Mouse (Mus musculus): ENCODE results near the gene Havcr2. TPM values are rescaled to one million over a fixed set of nuclear protein-coding genes. Genes with fewer than 3 reads are reported as not detected.

The Havcr2 gene
- 0.06 and 0.07 TPM in 2 replicates for polyA plus RNA-seq (2015; fragmentation: Nextera tagmentation; extraction: Ambion mirVana)

GRCm38 (mm10) chr11:46454453-46455045 is at the start of gene Havcr2:
Havcr2 (plus strand) TSS chr11:46454935.
- ATAC-seq (ENCODE audit: low FRiP score, low TSS enrichment) (no peak), DNase-seq (ENCODE audit: low spot score) (no peak)
- 68% methylated on average over 6 of the region's 6 CpGs for WGBS

GRCm38 (mm10) chr11:46404986-46405385 is 49.7 kb upstream of the Havcr2 start:
- 76% methylated on average over 16 of the region's 16 CpGs for WGBS
- Histone ChIP-seq H3K27me3 (ENCODE audit: control insufficient read depth, insufficient read depth, low read length) (no peaks in the 10 kb centered on the region), H3K36me3 (ENCODE audit: control insufficient read depth, insufficient read depth, low read length) (no peaks in the 10 kb centered on the region), H3K9ac (ENCODE audit: low read length) (no peak overlapping the region), H3K4me3 (ENCODE audit: low read depth, low read length) (no peak overlapping the region), H3K4me1 (replicated peaks; ENCODE audit: control insufficient read depth, insufficient read depth) (no peaks in the 10 kb centered on the region; the same call in 1 of the 2 replicates), H3K4me2 (replicated peaks; ENCODE audit: low read depth) (no peak overlapping the region), H3K9me3 (ENCODE audit: control insufficient read depth, low read length) (no peaks in the 10 kb centered on the region), H3K27ac (replicated peaks) (no peak overlapping the region)
- no peak for DNase-seq (ENCODE audit: low spot score)
- no peak for TF ChIP-seq CTCF (IDR thresholded peaks at IDR 0.05; ENCODE audit: low read depth)
- TF ChIP-seq EP300 (optimal IDR thresholded peaks at IDR 0.05), result no peak
- ATAC-seq (ENCODE audit: low FRiP score, low TSS enrichment), result no peak

More at GRCm38 (mm10) chr11:46454453-46455045, at the start of gene Havcr2:
- no peak within 1 kb of the TSS for H3K4me3 ChIP-seq (ENCODE audit: low read depth, low read length)
- no peak within 1 kb of the TSS for H3K27ac ChIP-seq (replicated peaks)
- H3K4me2 ChIP-seq (replicated peaks; ENCODE audit: low read depth), result no peak within 1 kb of the TSS
- no peaks in the 10 kb centered on the region for H3K27me3 ChIP-seq (ENCODE audit: control insufficient read depth, insufficient read depth, low read length)
- TF ChIP-seq CTCF (IDR thresholded peaks at IDR 0.05; ENCODE audit: low read depth), result no peak
- no peak for TF ChIP-seq EP300 (optimal IDR thresholded peaks at IDR 0.05)
- no peak within 1 kb of the TSS for H3K9ac ChIP-seq (ENCODE audit: low read length)
- no peaks in the 10 kb centered on the region for H3K36me3 ChIP-seq (ENCODE audit: control insufficient read depth, insufficient read depth, low read length)
- no peaks in the 10 kb centered on the region for H3K4me1 ChIP-seq (replicated peaks; ENCODE audit: control insufficient read depth, insufficient read depth)
- no peaks in the 10 kb centered on the region for H3K9me3 ChIP-seq (ENCODE audit: control insufficient read depth, low read length)

- TF ChIP-seq CTCF (IDR thresholded peaks at IDR 0.05; ENCODE audit: low read depth) (no peak), EP300 (optimal IDR thresholded peaks at IDR 0.05) (no peak)
These were observed 48.0 kb upstream of the Havcr2 start for GRCm38 (mm10) chr11:46406721-46407120.

GRCm38 (mm10) chr11:46410018-46410563 is 44.6 kb upstream of the Havcr2 start:
- H3K9me3 ChIP-seq (ENCODE audit: control insufficient read depth, low read length), result no peaks in the 10 kb centered on the region
- no peak overlapping the region for H3K27ac ChIP-seq (replicated peaks)
- 43% methylated on average over 1 of the region's 2 CpGs for WGBS
- H3K36me3 ChIP-seq (ENCODE audit: control insufficient read depth, insufficient read depth, low read length), result no peaks in the 10 kb centered on the region
- TF ChIP-seq EP300 (optimal IDR thresholded peaks at IDR 0.05) (no peak), CTCF (IDR thresholded peaks at IDR 0.05; ENCODE audit: low read depth) (no peak)
- no peak overlapping the region for H3K4me3 ChIP-seq (ENCODE audit: low read depth, low read length)
- no peaks in the 10 kb centered on the region for H3K4me1 ChIP-seq (replicated peaks; ENCODE audit: control insufficient read depth, insufficient read depth)
- H3K4me2 ChIP-seq (replicated peaks; ENCODE audit: low read depth), result no peak overlapping the region
- no peak for ATAC-seq (ENCODE audit: low FRiP score, low TSS enrichment)
- no peaks in the 10 kb centered on the region for H3K27me3 ChIP-seq (ENCODE audit: control insufficient read depth, insufficient read depth, low read length)
- DNase-seq (ENCODE audit: low spot score), result no peak
- no peak overlapping the region for H3K9ac ChIP-seq (ENCODE audit: low read length)

More at GRCm38 (mm10) chr11:46406721-46407120, 48.0 kb upstream of the Havcr2 start:
- ATAC-seq (ENCODE audit: low FRiP score, low TSS enrichment) (no peak), DNase-seq (ENCODE audit: low spot score) (no peak)
- Histone ChIP-seq H3K36me3 (ENCODE audit: control insufficient read depth, insufficient read depth, low read length) (no peaks in the 10 kb centered on the region), H3K27me3 (ENCODE audit: control insufficient read depth, insufficient read depth, low read length) (no peaks in the 10 kb centered on the region), H3K9me3 (ENCODE audit: control insufficient read depth, low read length) (no peaks in the 10 kb centered on the region), H3K4me2 (replicated peaks; ENCODE audit: low read depth) (no peak overlapping the region), H3K9ac (ENCODE audit: low read length) (no peak overlapping the region), H3K27ac (replicated peaks) (no peak overlapping the region), H3K4me1 (replicated peaks; ENCODE audit: control insufficient read depth, insufficient read depth) (no peaks in the 10 kb centered on the region), H3K4me3 (ENCODE audit: low read depth, low read length) (no peak overlapping the region)
- WGBS, result 53% methylated on average over 10 of the region's 10 CpGs

- Histone ChIP-seq H3K27me3 (ENCODE audit: control insufficient read depth, insufficient read depth, low read length) (no peaks in the 10 kb centered on the region), H3K4me2 (replicated peaks; ENCODE audit: low read depth) (no peak overlapping the region), H3K27ac (replicated peaks) (no peak overlapping the region), H3K9ac (ENCODE audit: low read length) (no peak overlapping the region), H3K4me1 (replicated peaks; ENCODE audit: control insufficient read depth, insufficient read depth) (no peaks in the 10 kb centered on the region), H3K9me3 (ENCODE audit: control insufficient read depth, low read length) (no peaks in the 10 kb centered on the region), H3K36me3 (ENCODE audit: control insufficient read depth, insufficient read depth, low read length) (no peaks in the 10 kb centered on the region), H3K4me3 (ENCODE audit: low read depth, low read length) (no peak overlapping the region)
- TF ChIP-seq CTCF (IDR thresholded peaks at IDR 0.05; ENCODE audit: low read depth) (no peak), EP300 (optimal IDR thresholded peaks at IDR 0.05) (no peak)
- no peak for ATAC-seq (ENCODE audit: low FRiP score, low TSS enrichment)
- DNase-seq (ENCODE audit: low spot score), result no peak
- WGBS, result 45% methylated on average over 1 of the region's 1 CpGs
These were observed 36.3 kb upstream of the Havcr2 start for GRCm38 (mm10) chr11:46418438-46418837.

GRCm38 (mm10) chr11:46418860-46419259 is 35.9 kb upstream of the Havcr2 start:
- WGBS, result 55% methylated on average over 5 of the region's 5 CpGs
- no peak for TF ChIP-seq EP300 (optimal IDR thresholded peaks at IDR 0.05)
- TF ChIP-seq CTCF (IDR thresholded peaks at IDR 0.05; ENCODE audit: low read depth), result no peak
- no peaks in the 10 kb centered on the region for H3K4me1 ChIP-seq (replicated peaks; ENCODE audit: control insufficient read depth, insufficient read depth)
- DNase-seq (ENCODE audit: low spot score) (no peak), ATAC-seq (ENCODE audit: low FRiP score, low TSS enrichment) (no peak)
- H3K36me3 ChIP-seq (ENCODE audit: control insufficient read depth, insufficient read depth, low read length), result no peaks in the 10 kb centered on the region
- no peak overlapping the region for H3K9ac ChIP-seq (ENCODE audit: low read length)
- H3K4me2 ChIP-seq (replicated peaks; ENCODE audit: low read depth), result no peak overlapping the region
- H3K27me3 ChIP-seq (ENCODE audit: control insufficient read depth, insufficient read depth, low read length), result no peaks in the 10 kb centered on the region
- no peak overlapping the region for H3K27ac ChIP-seq (replicated peaks)
- H3K4me3 ChIP-seq (ENCODE audit: low read depth, low read length), result no peak overlapping the region
- H3K9me3 ChIP-seq (ENCODE audit: control insufficient read depth, low read length), result no peaks in the 10 kb centered on the region
